Comparison of ENCODE assay signal across 7 mouse cellular contexts in genomic region chr2:180256296-180257000, GRCm38 (mm10). TPM values are rescaled to one million over a fixed set of nuclear protein-coding genes. Genes with fewer than 3 reads are reported as not detected.
A peak's percentile ranks its signal among the peaks of the same experiment; 100 is the strongest.
DNase-seq lines count a peak whose midpoint lies in the region; ATAC-seq lines count a peak whose summit lies in the region.

No protein-coding gene starts in this region.

- peaks cover 8% of the 10 kb centered on the region; the same call in 1 of the 2 replicates for H3K4me1 ChIP-seq in neural tube, embryonic 11.5 days (ENCODE audit: control insufficient read depth, insufficient read depth, low read length)
- H3K4me1 ChIP-seq in embryonic facial prominence, embryonic 12.5 days = peaks cover 13% of the 10 kb centered on the region
- H3K4me1 ChIP-seq in intestine, embryonic 14.5 days (replicated peaks; ENCODE audit: control insufficient read depth, insufficient read depth, low read length) = peaks cover 11% of the 10 kb centered on the region

- H3K36me3 ChIP-seq in neural tube, embryonic 11.5 days (ENCODE audit: control insufficient read depth, insufficient read depth, low read length) = peaks cover 3% of the 10 kb centered on the region; the same call in 1 of the 2 replicates
- peaks cover 32% of the 10 kb centered on the region for H3K36me3 ChIP-seq in embryonic facial prominence, embryonic 12.5 days
- peaks cover 35% of the 10 kb centered on the region for H3K36me3 ChIP-seq in intestine, embryonic 14.5 days (ENCODE audit: control insufficient read depth, insufficient read depth, low read length)

- WGBS in neural tube, embryonic 11.5 days = 24% methylated on average over 26 of the region's 26 CpGs
- 25% methylated on average over 26 of the region's 26 CpGs for WGBS in embryonic facial prominence, embryonic 12.5 days
- 24% methylated on average over 26 of the region's 26 CpGs for WGBS in intestine, embryonic 14.5 days

- peak overlapping the region; percentile 78 for H3K27ac ChIP-seq in neural tube, embryonic 11.5 days (ENCODE audit: low read depth, low read length)
- H3K27ac ChIP-seq in embryonic facial prominence, embryonic 12.5 days = peak overlapping the region; percentile 89
- peak overlapping the region; percentile 91 for H3K27ac ChIP-seq in intestine, embryonic 14.5 days (ENCODE audit: low read depth)

- H3K9ac ChIP-seq in neural tube, embryonic 11.5 days (ENCODE audit: low read length) = peak overlapping the region; percentile 58
- peak overlapping the region; percentile 61 for H3K9ac ChIP-seq in embryonic facial prominence, embryonic 12.5 days
- H3K9ac ChIP-seq in intestine, embryonic 14.5 days (ENCODE audit: low read length) = peak overlapping the region; percentile 58

- no peaks in the 10 kb centered on the region for H3K9me3 ChIP-seq in neural tube, embryonic 11.5 days (ENCODE audit: control insufficient read depth, low read length)
- H3K9me3 ChIP-seq in embryonic facial prominence, embryonic 12.5 days = no peaks in the 10 kb centered on the region
- no peaks in the 10 kb centered on the region for H3K9me3 ChIP-seq in intestine, embryonic 14.5 days (ENCODE audit: control insufficient read depth, low read length)

- H3K4me2 ChIP-seq in neural tube, embryonic 11.5 days (ENCODE audit: low read depth) = peak overlapping the region; percentile 67
- peak overlapping the region; percentile 79 for H3K4me2 ChIP-seq in embryonic facial prominence, embryonic 12.5 days (replicated peaks)
- H3K4me2 ChIP-seq in intestine, embryonic 14.5 days (ENCODE audit: low read length) = peak overlapping the region; percentile 82

- no peak for DNase-seq in neural tube, embryonic 11.5 days (ENCODE audit: low spot score)
- no peak for DNase-seq in neural tube, embryonic 10.5 days (ENCODE audit: extremely low spot score, low spot score)
- DNase-seq in intestine, embryonic 14.5 days (ENCODE audit: low spot score) = no peak
- no peak for DNase-seq in ovary, postnatal 14 days (ENCODE audit: low spot score)
- DNase-seq in left cerebral cortex, adult 18-20 months (ENCODE audit: low spot score in 2 of 2) = no peak

- H3K27me3 ChIP-seq in neural tube, embryonic 11.5 days (ENCODE audit: control insufficient read depth, insufficient read depth, low read length) = no peaks in the 10 kb centered on the region
- H3K27me3 ChIP-seq in embryonic facial prominence, embryonic 12.5 days = no peaks in the 10 kb centered on the region
- H3K27me3 ChIP-seq in intestine, embryonic 14.5 days (replicated peaks; ENCODE audit: control insufficient read depth, insufficient read depth, low read length) = no peaks in the 10 kb centered on the region

- peak overlapping the region; percentile 93 for H3K4me3 ChIP-seq in neural tube, embryonic 11.5 days (ENCODE audit: low read depth, low read length)
- peak overlapping the region; percentile 80 for H3K4me3 ChIP-seq in embryonic facial prominence, embryonic 12.5 days
- H3K4me3 ChIP-seq in intestine, embryonic 14.5 days (ENCODE audit: low read depth, low read length) = peak overlapping the region; percentile 86

- peak; percentile 53 for ATAC-seq in neural tube, embryonic 11.5 days (ENCODE audit: insufficient read depth, low FRiP score, low TSS enrichment)
- ATAC-seq in embryonic facial prominence, embryonic 12.5 days (ENCODE audit: insufficient number of reproducible peaks, insufficient read depth, low FRiP score, low TSS enrichment) = peak; percentile 67
- peak; percentile 71 for ATAC-seq in intestine, embryonic 14.5 days (replicated peaks; ENCODE audit: low FRiP score, low TSS enrichment, low read depth)
- peak; percentile 19 for ATAC-seq in monocyte, adult 5-6 weeks (replicated peaks; ENCODE audit: insufficient number of reproducible peaks, low FRiP score, low TSS enrichment, poor library complexity, severe bottlenecking)

RNA-seq across cellular contexts. Expression of gene Rps21, which starts 0.7 kb away (rescaled TPM):
- polyA plus RNA-seq in neural tube, embryonic 11.5 days (2014; fragmentation: Nextera tagmentation; extraction: Ambion mirVana) = 478 and 494 TPM in 2 replicates
- polyA plus RNA-seq in embryonic facial prominence, embryonic 12.5 days (2016; fragmentation: Nextera tagmentation; extraction: Ambion mirVana) = 523 and 574 TPM in 2 replicates
- 771 and 871 TPM in 2 replicates for polyA plus RNA-seq in intestine, embryonic 14.5 days (2014; fragmentation: Nextera tagmentation; extraction: Ambion mirVana)
- total RNA-seq in monocyte, adult 5-6 weeks (2017) = 1,771 to 2,174 TPM (median 1,777 TPM) in 3 replicates
- total RNA-seq in left cerebral cortex, adult 18-20 months (2021) = 100 to 1,000 TPM; 728 to 804 TPM

RNA-seq across cellular contexts. Expression of gene Cables2, which starts 16.8 kb away (rescaled TPM):
- 17.7 and 22.9 TPM in 2 replicates for polyA plus RNA-seq in neural tube, embryonic 11.5 days (2014; fragmentation: Nextera tagmentation; extraction: Ambion mirVana)
- 21.2 and 23.5 TPM in 2 replicates for polyA plus RNA-seq in embryonic facial prominence, embryonic 12.5 days (2016; fragmentation: Nextera tagmentation; extraction: Ambion mirVana)
- 17.1 and 20.3 TPM in 2 replicates for polyA plus RNA-seq in intestine, embryonic 14.5 days (2014; fragmentation: Nextera tagmentation; extraction: Ambion mirVana)
- total RNA-seq in monocyte, adult 5-6 weeks (2017) = 16.9 to 23.7 TPM (median 20.6 TPM) in 3 replicates
- 10 to 100 TPM; 30.5 to 33.7 TPM for total RNA-seq in left cerebral cortex, adult 18-20 months (2021)

RNA-seq across cellular contexts. Expression of gene Lama5, which starts 30.8 kb away (rescaled TPM):
- polyA plus RNA-seq in neural tube, embryonic 11.5 days (2014; fragmentation: Nextera tagmentation; extraction: Ambion mirVana) = 4.4 and 5.4 TPM in 2 replicates
- 14.2 and 16.7 TPM in 2 replicates for polyA plus RNA-seq in embryonic facial prominence, embryonic 12.5 days (2016; fragmentation: Nextera tagmentation; extraction: Ambion mirVana)
- 63.7 and 65.1 TPM in 2 replicates for polyA plus RNA-seq in intestine, embryonic 14.5 days (2014; fragmentation: Nextera tagmentation; extraction: Ambion mirVana)
- 0.29 to 7.1 TPM (median 0.29 TPM) in 3 replicates for total RNA-seq in monocyte, adult 5-6 weeks (2017)
- total RNA-seq in left cerebral cortex, adult 18-20 months (2021) = 10 to 100 TPM in 1 of 2 experiments, 1 to 10 TPM in 1; 8.2 to 11.2 TPM

RNA-seq across cellular contexts. Expression of gene Rbbp8nl, which starts 33.2 kb away (rescaled TPM):
- 0.09 TPM in 1 of 2 replicates, not detected in the other for polyA plus RNA-seq in neural tube, embryonic 11.5 days (2014; fragmentation: Nextera tagmentation; extraction: Ambion mirVana)
- 0.77 and 1.3 TPM in 2 replicates for polyA plus RNA-seq in embryonic facial prominence, embryonic 12.5 days (2016; fragmentation: Nextera tagmentation; extraction: Ambion mirVana)
- 2.5 and 2.7 TPM in 2 replicates for polyA plus RNA-seq in intestine, embryonic 14.5 days (2014; fragmentation: Nextera tagmentation; extraction: Ambion mirVana)
- total RNA-seq in monocyte, adult 5-6 weeks (2017) = not detected in 3 replicates
- total RNA-seq in left cerebral cortex, adult 18-20 months (2021) = not detected

Comparison
In these comparisons a context has a peak if more than half of its experiments do, and no peak if none do; other contexts are left out.
1. ATAC-seq: peak in every context shown above with its lines; median percentile 71 in intestine, embryonic 14.5 days; 67 in embryonic facial prominence, embryonic 12.5 days; 53 in neural tube, embryonic 11.5 days; 19 in monocyte, adult 5-6 weeks.